11 mouse cellular contexts compared by ENCODE assay signal in genomic region chr4:128692149-128692925, GRCm38 (mm10). TPM values are rescaled to one million over a fixed set of nuclear protein-coding genes. Genes with fewer than 3 reads are reported as not detected.
DNase-seq lines count a peak whose midpoint lies in the region; ATAC-seq lines count a peak whose summit lies in the region.
"Had no signal": no experiment of that assay in that cellular context is flagged by ENCODE, and none has a peak within 500 bp of the region (broad histone marks: within the 10 kb centered on the region; RNA-seq: fewer than 3 reads in every experiment).

No protein-coding gene starts in this region.

- no peak for DNase-seq in kidney, postnatal 36 days
- DNase-seq in NIH3T3 (ENCODE audit: low read depth) = peak; percentile 25
- peak; percentile 70 for DNase-seq in embryonic facial prominence, embryonic 14.5 days (ENCODE audit: low spot score)
- DNase-seq in limb, embryonic 10.5 days (ENCODE audit: low spot score) = peak; percentile 64
- DNase-seq in retina, embryonic 14.5 days (ENCODE audit: low spot score) = no peak
- DNase-seq: liver, postnatal 0 days had no signal

- no peaks in the 10 kb centered on the region for H3K36me3 ChIP-seq in kidney, embryonic 14.5 days (ENCODE audit: control insufficient read depth, insufficient read depth, low read length)
- H3K36me3 ChIP-seq in embryonic facial prominence, embryonic 14.5 days (ENCODE audit: control insufficient read depth, insufficient read depth, low read length) = no peaks in the 10 kb centered on the region
- no peaks in the 10 kb centered on the region for H3K36me3 ChIP-seq in limb, embryonic 10.5 days

- no peak overlapping the region for H3K4me2 ChIP-seq in kidney, embryonic 14.5 days (replicated peaks; ENCODE audit: low read depth, low read length)
- no peak overlapping the region for H3K4me2 ChIP-seq in embryonic facial prominence, embryonic 14.5 days (ENCODE audit: low read depth, low read length)

- no peaks in the 10 kb centered on the region for H3K27me3 ChIP-seq in kidney, embryonic 14.5 days (ENCODE audit: control insufficient read depth, insufficient read depth, low read length)
- no peaks in the 10 kb centered on the region for H3K27me3 ChIP-seq in embryonic facial prominence, embryonic 14.5 days (replicated peaks; ENCODE audit: control insufficient read depth, insufficient read depth, low read length)
- no peaks in the 10 kb centered on the region for H3K27me3 ChIP-seq in limb, embryonic 10.5 days (ENCODE audit: low read depth, poor library complexity, severe bottlenecking)

- peak overlapping the region; percentile 65; the same call in 1 of the 2 replicates for H3K27ac ChIP-seq in kidney, embryonic 14.5 days (ENCODE audit: low read depth, low read length)
- H3K27ac ChIP-seq in embryonic facial prominence, embryonic 14.5 days (replicated peaks; ENCODE audit: low read depth, low read length) = peak overlapping the region; percentile 12; the same call in 1 of the 2 replicates
- H3K27ac ChIP-seq in limb, embryonic 10.5 days = peak overlapping the region; percentile 84
- H3K27ac ChIP-seq: left cerebral cortex, adult 2 months had no signal

- H3K4me3 ChIP-seq in kidney, embryonic 14.5 days (ENCODE audit: low read length) = no peak overlapping the region
- no peak overlapping the region for H3K4me3 ChIP-seq in embryonic facial prominence, embryonic 14.5 days (ENCODE audit: low read depth, low read length)
- no peak overlapping the region for H3K4me3 ChIP-seq in limb, embryonic 10.5 days
- H3K4me3 ChIP-seq: left cerebral cortex, adult 2 months had no signal

- no peak overlapping the region for H3K9ac ChIP-seq in kidney, embryonic 14.5 days (ENCODE audit: low read depth, low read length)
- no peak overlapping the region for H3K9ac ChIP-seq in embryonic facial prominence, embryonic 14.5 days (ENCODE audit: low read depth, low read length)
- H3K9ac ChIP-seq: liver, postnatal 0 days had no signal

- peak; percentile 13 for ATAC-seq in kidney, embryonic 14.5 days (ENCODE audit: low FRiP score, low TSS enrichment)
- peak; percentile 22; the same call in 1 of the 2 replicates for ATAC-seq in embryonic facial prominence, embryonic 14.5 days (ENCODE audit: low read depth)
- ATAC-seq in megakaryocyte-erythroid progenitor cell, adult 5-6 weeks (replicated peaks; ENCODE audit: low FRiP score, low TSS enrichment, poor library complexity, severe bottlenecking) = no peak
- no peak for ATAC-seq in frontal cortex, adult (ENCODE audit: low TSS enrichment)
- ATAC-seq: inflammation-experienced regulatory T-cells, adult 6 months; liver, postnatal 0 days had no signal

- H3K4me1 ChIP-seq in kidney, embryonic 14.5 days (ENCODE audit: control insufficient read depth, insufficient read depth, low read length) = peaks cover 61% of the 10 kb centered on the region
- peaks cover 76% of the 10 kb centered on the region for H3K4me1 ChIP-seq in embryonic facial prominence, embryonic 14.5 days (ENCODE audit: control insufficient read depth, insufficient read depth, low read length)
- H3K4me1 ChIP-seq in limb, embryonic 10.5 days = peaks cover 93% of the 10 kb centered on the region

- no peaks in the 10 kb centered on the region for H3K9me3 ChIP-seq in kidney, embryonic 14.5 days (ENCODE audit: control insufficient read depth, low read length)
- H3K9me3 ChIP-seq in embryonic facial prominence, embryonic 14.5 days (ENCODE audit: control insufficient read depth, low read length) = 0 out of 2 replicates have a peak, but pooled peaks cover 3% of the 10 kb centered on the region
- no peaks in the 10 kb centered on the region for H3K9me3 ChIP-seq in limb, embryonic 10.5 days (replicated peaks)

- 46% methylated on average over 14 of the region's 15 CpGs for WGBS in kidney, embryonic 14.5 days
- WGBS in embryonic facial prominence, embryonic 14.5 days = 33% methylated on average over 14 of the region's 15 CpGs
- WGBS in limb, embryonic 10.5 days = 64% methylated on average over 15 of the region's 15 CpGs

RNA-seq across cellular contexts. Expression of gene Phc2, which starts 37.8 kb away (rescaled TPM):
- 46.6 and 50.2 TPM in 2 replicates for polyA plus RNA-seq in kidney, embryonic 14.5 days (2014; fragmentation: Nextera tagmentation; extraction: Ambion mirVana)
- polyA plus RNA-seq in embryonic facial prominence, embryonic 14.5 days (2014; fragmentation: Nextera tagmentation; extraction: Ambion mirVana) = 51.0 and 55.1 TPM in 2 replicates
- 71.1 and 76.8 TPM in 2 replicates for polyA plus RNA-seq in limb, embryonic 10.5 days (2016; fragmentation: Nextera tagmentation; extraction: Ambion mirVana)
- total RNA-seq in megakaryocyte-erythroid progenitor cell, adult 5-6 weeks (2014; fragmentation: Nextera tagmentation) = 56.5 and 63.9 TPM in 2 replicates
- 14.5 and 18.1 TPM in 2 replicates for total RNA-seq in megakaryocyte-erythroid progenitor cell, adult 5-6 weeks (2017)

Comparison
In these comparisons a context has a peak if more than half of its experiments do, and no peak if none do; other contexts are left out.
1. ATAC-seq: peak in kidney, embryonic 14.5 days (single experiment) and embryonic facial prominence, embryonic 14.5 days (single experiment); none in megakaryocyte-erythroid progenitor cell, adult 5-6 weeks (single experiment) and frontal cortex, adult (single experiment).
2. H3K27ac ChIP-seq: peak in every context shown above with its lines; median percentile 84 in limb, embryonic 10.5 days; 65 in kidney, embryonic 14.5 days; 12 in embryonic facial prominence, embryonic 14.5 days.
3. DNase-seq: peak in NIH3T3 (single experiment), embryonic facial prominence, embryonic 14.5 days (single experiment) and limb, embryonic 10.5 days (single experiment); none in kidney, postnatal 36 days (0 of 2) and retina, embryonic 14.5 days (single experiment).